Mouse (Mus musculus) hindbrain, embryonic 11.5 days (tissue): ENCODE results near the gene Slc34a1. TPM values are rescaled to one million over a fixed set of nuclear protein-coding genes. Genes with fewer than 3 reads are reported as not detected.

Source experiments
- ATAC-seq: fragments of 200-750 bp; cut with Nextera tagmentation; 2 replicates; pipeline ENCODE4 v1.8.0; 2017; ENCODE audit warnings: mild to moderate bottlenecking, moderate TSS enrichment, moderate library complexity; ENCODE audit not compliant: low FRiP score
- DNase-seq: peaks from one replicate; pipeline ENCODE4 v3.0.0-alpha.2; 2015; ENCODE audit warnings: low spot score
- H3K27ac ChIP-seq: fragments of 300-500 bp; sonication (generic); 2 replicates; pipeline ENCODE4 v1.5.1; 2014; ENCODE audit warnings: mild to moderate bottlenecking, low read depth, low read length
- H3K27me3 ChIP-seq: fragments of 300-500 bp; sonication (generic); 2 replicates; pipeline ENCODE4 v1.6.1; 2014; ENCODE audit warnings: mild to moderate bottlenecking, low read length, moderate library complexity, mixed read lengths; ENCODE audit not compliant: control insufficient read depth, insufficient read depth
- H3K36me3 ChIP-seq: fragments of 300-500 bp; sonication (generic); 2 replicates; pipeline ENCODE4 v1.6.1; 2014; ENCODE audit warnings: mild to moderate bottlenecking, low read length, moderate library complexity, mixed read lengths; ENCODE audit not compliant: control insufficient read depth, insufficient read depth
- H3K4me1 ChIP-seq: fragments of 300-500 bp; sonication (generic); replicated peaks from 2 replicates; pipeline ENCODE4 v1.6.1; 2014; ENCODE audit warnings: low read length, mixed read lengths; ENCODE audit not compliant: control insufficient read depth, insufficient read depth
- H3K4me2 ChIP-seq: fragments of 300-500 bp; sonication (generic); replicated peaks from 2 replicates; pipeline ENCODE4 v1.6.1; 2014; ENCODE audit warnings: mild to moderate bottlenecking, low read depth, low read length
- H3K4me3 ChIP-seq: fragments of 300-500 bp; sonication (generic); 2 replicates; pipeline ENCODE4 v1.5.1; 2014; ENCODE audit warnings: low read depth, low read length
- H3K9ac ChIP-seq: fragments of 300-500 bp; sonication (generic); 2 replicates; pipeline ENCODE4 v1.6.1; 2014; ENCODE audit warnings: low read depth, low read length
- H3K9me3 ChIP-seq: fragments of 300-500 bp; sonication (generic); 2 replicates; pipeline ENCODE4 v1.6.1; 2016; ENCODE audit warnings: low read length; ENCODE audit not compliant: control insufficient read depth
- WGBS: fragments of 180-500 bp; shearing (Covaris S2); extraction: QIAGEN DNeasy Blood & Tissue Kit; methylation state at CpG from one replicate; pipeline ENCODE4 v1.1.7; 2014; 5-methylcytosine and 5-hydroxymethylcytosine counted together
- polyA plus RNA-seq: library from polyadenylated mRNA; unstranded; fragments of >200 nt; fragmentation: Nextera tagmentation; extraction: Ambion mirVana; gene quantifications from 2 replicates; pipeline ENCODE4 v1.2.1, GENCODE M21; 2014

Slc34a1 gene
- polyA plus RNA-seq, 1 experiment from 2014 or later, result not detected

DNA sequence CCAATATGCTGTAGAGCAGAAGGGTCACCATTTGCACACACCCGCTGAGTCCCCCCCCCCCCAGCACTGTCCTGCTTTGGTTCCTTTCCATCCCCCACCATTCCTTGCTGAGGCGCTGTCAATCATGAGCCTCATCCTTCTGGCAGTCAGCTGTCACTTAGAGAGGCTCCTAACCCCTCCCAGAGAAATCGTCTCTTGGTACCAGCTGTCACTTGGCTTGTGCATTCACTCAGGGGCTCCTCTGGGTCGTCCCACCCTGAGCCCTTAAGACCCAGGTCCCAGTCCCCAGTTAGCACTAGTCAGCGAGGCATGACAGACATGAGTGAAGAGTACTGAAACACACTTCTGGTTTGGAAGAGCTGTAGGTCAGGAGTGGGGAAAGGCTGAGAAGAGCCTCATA is 26.2 kb upstream of the Slc34a1 start:
- peaks cover 3% of the 10 kb centered on the region for H3K27me3 ChIP-seq
- ATAC-seq, result no peak

DNA sequence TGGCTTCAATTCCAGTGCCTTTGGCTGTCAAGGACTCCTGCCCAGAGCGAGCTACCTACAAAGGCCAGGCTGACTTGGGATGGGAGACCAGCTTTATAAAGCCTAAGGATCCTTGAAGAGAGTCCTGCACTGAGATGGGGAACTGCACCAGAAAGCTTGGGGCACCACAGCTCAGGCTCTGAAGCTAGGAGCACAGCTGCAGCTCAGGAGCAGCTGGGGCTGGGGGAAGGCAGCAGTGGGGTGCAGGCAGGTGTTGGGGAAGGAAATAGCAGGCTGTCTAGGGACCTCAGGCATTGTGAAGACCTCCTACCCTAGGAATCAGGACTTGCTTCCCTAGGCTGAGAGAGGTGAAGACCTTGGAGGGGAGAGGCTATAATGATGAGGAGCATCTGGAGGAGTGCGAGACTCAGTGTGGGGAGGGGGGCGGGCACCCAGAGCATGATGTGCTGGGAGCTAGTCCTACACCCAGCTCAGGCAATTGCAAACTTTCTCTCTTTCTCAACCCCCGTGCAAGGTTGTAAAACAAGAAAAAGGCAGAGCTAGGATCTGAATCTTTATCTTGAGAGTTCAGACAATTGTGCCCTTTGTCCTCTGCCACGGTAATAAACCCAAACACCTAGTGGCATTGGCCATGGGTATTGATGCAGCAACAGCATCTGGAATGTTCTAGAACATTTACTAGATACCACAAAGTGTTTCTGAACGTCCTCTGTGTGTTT is 23.6 kb upstream of the Slc34a1 start:
- Histone ChIP-seq H3K36me3 (no peaks in the 10 kb centered on the region), H3K4me1 (0 out of 2 replicates have a peak, but pooled peaks cover 2% of the 10 kb centered on the region), H3K4me3 (no peak overlapping the region), H3K27ac (no peak overlapping the region), H3K9ac (no peak overlapping the region), H3K4me2 (no peak overlapping the region), H3K9me3 (no peaks in the 10 kb centered on the region), H3K27me3 (peaks cover 18% of the 10 kb centered on the region)
- no peak for ATAC-seq
- WGBS, result 64% methylated on average over 6 of the region's 6 CpGs
- DNase-seq, result no peak

More for the DNA sequence above, 26.2 kb upstream of the Slc34a1 start:
- WGBS, result 57% methylated on average over 5 of the region's 5 CpGs
- Histone ChIP-seq H3K36me3 (no peaks in the 10 kb centered on the region), H3K4me2 (no peak overlapping the region), H3K4me3 (no peak overlapping the region), H3K4me1 (no peaks in the 10 kb centered on the region), H3K9ac (no peak overlapping the region), H3K27ac (no peak overlapping the region), H3K9me3 (no peaks in the 10 kb centered on the region)
- no peak for DNase-seq

DNA sequence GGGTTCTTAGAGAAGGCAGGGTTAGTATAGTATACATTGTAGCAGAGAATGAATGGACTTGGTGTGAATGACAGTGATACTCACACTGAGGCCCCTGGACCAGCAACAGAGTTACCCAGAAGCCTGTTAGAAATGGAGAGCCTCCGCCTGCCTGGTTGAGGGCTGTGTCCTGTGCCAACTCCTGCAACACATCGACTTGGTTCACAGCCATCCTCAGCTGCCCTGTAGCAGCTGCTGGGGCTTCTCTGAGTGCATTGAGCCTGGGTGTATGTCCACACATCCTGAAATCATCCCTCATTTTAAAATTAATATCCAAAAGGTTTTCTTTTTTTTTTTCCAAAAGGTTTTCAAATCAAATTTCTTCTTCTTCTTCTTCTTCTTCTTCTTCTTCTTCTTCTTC is 22.1 kb upstream of the Slc34a1 start:
- Histone ChIP-seq H3K9me3 (no peaks in the 10 kb centered on the region), H3K36me3 (no peaks in the 10 kb centered on the region), H3K4me1 (0 out of 2 replicates have a peak, but pooled peaks cover 2% of the 10 kb centered on the region), H3K27ac (no peak overlapping the region), H3K4me3 (no peak overlapping the region), H3K9ac (no peak overlapping the region), H3K27me3 (peaks cover 31% of the 10 kb centered on the region), H3K4me2 (no peak overlapping the region)
- WGBS, result 84% methylated on average over 2 of the region's 2 CpGs
- no peak for DNase-seq
- ATAC-seq, result no peak

DNA sequence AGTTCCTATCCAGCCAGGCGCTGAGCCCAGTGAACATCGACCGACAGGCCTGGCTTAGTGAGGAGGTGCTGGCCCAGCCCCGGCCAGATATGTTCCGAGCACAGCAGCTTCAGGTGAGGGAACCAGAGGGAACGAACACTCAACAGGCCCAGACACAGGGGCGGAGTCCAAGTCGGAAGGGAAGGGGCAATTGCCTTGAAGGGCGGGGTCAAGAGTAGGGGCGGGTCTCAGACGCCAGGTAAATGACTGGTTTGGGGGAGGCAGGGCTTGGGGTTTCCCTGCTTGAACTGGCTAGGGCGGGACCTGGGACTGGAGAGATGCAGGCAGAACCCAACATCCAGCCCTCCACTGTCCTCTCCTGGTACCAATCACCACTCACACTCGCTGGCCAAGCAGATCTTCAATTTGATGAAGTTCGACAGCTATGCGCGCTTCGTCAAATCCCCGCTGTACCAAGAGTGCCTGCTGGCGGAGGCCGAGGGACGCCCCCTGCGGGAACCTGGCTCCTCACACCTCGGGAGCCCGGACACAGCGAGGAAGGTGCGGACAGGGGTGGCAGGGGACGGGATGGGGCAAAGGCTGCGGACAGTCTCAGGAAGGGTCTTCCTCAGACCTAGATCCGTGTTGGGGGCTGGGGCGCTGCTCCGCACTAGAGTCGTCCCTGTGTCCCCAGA is 18.9 kb upstream of the Slc34a1 start:
- H3K9ac ChIP-seq, result no peak overlapping the region
- no peak for ATAC-seq
- H3K9me3 ChIP-seq, result no peaks in the 10 kb centered on the region
- peaks cover 34% of the 10 kb centered on the region for H3K27me3 ChIP-seq
- no peak overlapping the region for H3K27ac ChIP-seq
- no peak overlapping the region; the same call in 1 of the 2 replicates for H3K4me3 ChIP-seq
- 3% methylated on average over 32 of the region's 32 CpGs for WGBS
- H3K4me1 ChIP-seq, result 0 out of 2 replicates have a peak, but pooled peaks cover 2% of the 10 kb centered on the region
- no peak overlapping the region for H3K4me2 ChIP-seq
- no peaks in the 10 kb centered on the region for H3K36me3 ChIP-seq
- peak; percentile 15 for DNase-seq

DNA sequence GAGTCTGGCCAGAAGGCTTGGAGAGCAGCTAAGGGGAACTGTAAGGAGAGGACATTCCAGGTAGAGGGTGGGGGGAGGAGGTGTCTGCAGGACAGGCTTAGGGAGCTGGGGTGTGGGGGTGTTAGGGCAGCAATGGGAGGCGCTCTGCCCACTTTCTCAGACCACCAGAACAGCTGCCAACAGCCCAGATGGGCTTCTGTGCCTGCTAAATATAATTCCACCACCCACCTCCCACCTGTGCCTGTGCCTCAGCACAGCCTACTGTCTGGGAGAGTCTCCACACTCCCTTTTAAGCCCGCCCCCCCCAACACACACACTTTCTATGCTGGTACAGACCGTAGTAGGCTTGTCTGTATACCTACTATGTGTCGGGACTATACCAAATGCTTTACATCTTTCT is 16.2 kb upstream of the Slc34a1 start:
- DNase-seq (no peak), ATAC-seq (no peak)
- Histone ChIP-seq H3K36me3 (no peaks in the 10 kb centered on the region), H3K9me3 (no peaks in the 10 kb centered on the region), H3K4me2 (no peak overlapping the region), H3K9ac (no peak overlapping the region), H3K27me3 (peaks cover 34% of the 10 kb centered on the region), H3K4me1 (0 out of 2 replicates have a peak, but pooled peaks cover 2% of the 10 kb centered on the region), H3K27ac (no peak overlapping the region), H3K4me3 (no peak overlapping the region)
- WGBS, result 68% methylated on average over 4 of the region's 4 CpGs

DNA sequence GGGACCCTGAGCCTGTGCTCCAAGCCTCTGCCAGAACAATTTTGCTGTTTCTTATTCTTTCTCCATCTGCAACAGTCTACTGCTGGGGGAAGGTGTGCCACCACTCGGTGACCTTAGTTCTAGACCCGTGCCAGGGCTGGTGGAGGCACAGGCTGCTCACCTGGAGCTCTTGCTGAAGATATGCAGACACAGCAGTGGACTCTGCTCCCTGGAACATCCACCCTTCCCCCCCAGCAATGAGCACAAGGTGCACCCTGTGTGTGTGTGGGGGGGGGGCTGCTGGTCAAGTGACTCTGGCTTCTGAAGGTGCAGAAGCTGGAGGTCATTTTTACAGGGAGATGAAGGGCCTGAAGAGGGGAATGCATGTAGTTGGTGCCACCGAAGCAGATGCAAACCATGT is 7.3 kb upstream of the Slc34a1 start:
- H3K4me3 ChIP-seq, result no peak overlapping the region
- H3K27ac ChIP-seq, result no peak overlapping the region
- H3K9ac ChIP-seq, result no peak overlapping the region
- ATAC-seq (no peak), DNase-seq (no peak)
- H3K27me3 ChIP-seq, result no peaks in the 10 kb centered on the region
- H3K4me2 ChIP-seq, result no peak overlapping the region
- H3K9me3 ChIP-seq, result no peaks in the 10 kb centered on the region
- H3K4me1 ChIP-seq, result no peaks in the 10 kb centered on the region
- no peaks in the 10 kb centered on the region for H3K36me3 ChIP-seq
- 80% methylated on average over 3 of the region's 3 CpGs for WGBS

DNA sequence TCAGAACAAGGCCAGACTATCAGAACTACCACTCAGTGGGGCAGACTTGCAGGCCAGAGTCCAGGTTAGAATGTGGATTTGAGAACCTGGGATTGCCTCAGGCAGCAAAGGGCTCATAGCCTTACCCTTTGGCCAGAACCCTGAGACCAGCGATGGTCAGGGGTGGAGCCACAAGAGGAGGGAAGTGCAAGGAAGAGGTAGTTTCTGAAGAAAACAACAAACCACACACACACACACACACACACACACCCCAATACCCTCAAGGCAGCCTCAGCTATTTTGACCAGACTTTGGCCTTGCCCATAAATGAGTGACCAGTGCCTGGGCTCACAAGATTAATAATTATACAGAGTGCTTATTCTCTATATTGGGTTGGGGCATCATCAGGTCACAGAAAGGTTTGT is 6.4 kb upstream of the Slc34a1 start:
- DNase-seq (no peak), ATAC-seq (no peak)
- no peaks in the 10 kb centered on the region for H3K36me3 ChIP-seq
- no peaks in the 10 kb centered on the region for H3K4me1 ChIP-seq
- no peak overlapping the region for H3K27ac ChIP-seq
- no peak overlapping the region for H3K4me2 ChIP-seq
- WGBS, result 55% methylated on average over 1 of the region's 1 CpGs
- H3K27me3 ChIP-seq, result no peaks in the 10 kb centered on the region
- H3K9ac ChIP-seq, result no peak overlapping the region
- no peaks in the 10 kb centered on the region for H3K9me3 ChIP-seq
- H3K4me3 ChIP-seq, result no peak overlapping the region

DNA sequence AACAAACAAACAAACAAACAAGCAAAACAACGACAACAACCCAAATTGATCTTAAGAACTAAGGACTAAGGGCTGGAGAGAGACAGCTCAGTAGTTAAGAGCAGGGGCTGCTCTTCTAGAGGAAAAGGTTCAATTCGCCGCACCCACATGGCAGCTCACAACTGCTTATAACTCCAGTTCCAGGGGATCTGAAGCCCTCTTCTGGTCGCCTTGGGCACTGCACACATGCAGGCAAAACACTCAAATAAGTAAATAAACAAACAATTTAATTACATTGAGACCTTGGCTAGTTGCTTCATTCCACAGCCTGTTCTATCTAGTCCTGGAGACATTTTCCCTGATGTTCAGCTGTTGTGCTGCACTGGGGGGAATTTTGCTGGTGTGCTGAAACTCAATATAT is 5.1 kb upstream of the Slc34a1 start:
- WGBS, result 71% methylated on average over 4 of the region's 4 CpGs
- Histone ChIP-seq H3K27ac (no peak overlapping the region), H3K36me3 (no peaks in the 10 kb centered on the region), H3K9ac (no peak overlapping the region), H3K4me1 (no peaks in the 10 kb centered on the region), H3K4me2 (no peak overlapping the region), H3K4me3 (no peak overlapping the region), H3K27me3 (no peaks in the 10 kb centered on the region), H3K9me3 (no peaks in the 10 kb centered on the region)
- DNase-seq, result no peak
- ATAC-seq, result no peak
